Mouse (Mus musculus) myocyte (in vitro differentiated cells): Measurements from ENCODE around the gene Nkx2-3.

ENCODE experiments used
- MYOD1 ChIP-seq, 3 experiments: IDR thresholded peaks; one replicate each; pipeline ENCODE4 v1.6.1; 2011; ENCODE audit warnings: control low read depth in 2 of 3, low read depth in 2 of 3, mild to moderate bottlenecking in 2 of 3, moderate library complexity in 1 of 3; ENCODE audit not compliant: insufficient read length in 2 of 3, control insufficient read depth in 1 of 3
- POLR2A ChIP-seq: IDR thresholded peaks from one replicate; pipeline ENCODE4 v1.6.1; 2011; ENCODE audit warnings: low read depth, mild to moderate bottlenecking, control low read depth, moderate library complexity; ENCODE audit not compliant: insufficient read length
- SRF ChIP-seq: IDR thresholded peaks from one replicate; pipeline ENCODE4 v1.6.1; 2011; ENCODE audit warnings: low read depth; ENCODE audit not compliant: control insufficient read depth, insufficient read length

DNA sequence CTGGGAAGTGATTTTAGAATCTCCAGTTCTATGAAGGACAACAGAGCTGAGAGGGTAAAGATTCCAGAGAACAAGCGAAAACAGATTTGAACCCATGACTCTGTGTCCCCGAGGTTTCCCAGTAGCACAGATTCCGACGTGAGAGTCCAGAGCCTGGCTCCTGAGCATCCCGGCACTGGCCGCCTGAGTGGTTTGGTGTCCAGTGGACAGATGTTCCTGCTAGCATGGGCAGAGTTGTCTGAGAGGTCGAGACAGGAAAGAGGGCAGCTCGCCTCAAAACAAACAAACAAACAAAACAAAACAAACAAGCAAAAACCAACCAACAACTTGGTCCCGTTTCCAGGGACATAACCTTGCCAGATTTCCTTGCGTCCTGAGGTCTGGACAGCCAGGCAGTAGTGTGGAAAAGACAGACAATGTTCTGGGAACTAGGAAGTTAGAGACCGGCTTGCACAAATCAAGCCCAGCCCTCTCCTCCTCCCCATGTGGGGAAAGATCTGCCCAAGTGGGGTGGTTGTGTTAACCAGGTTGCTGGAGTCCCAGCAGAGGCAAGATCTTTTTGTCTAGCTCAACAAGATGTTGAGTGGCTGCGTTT is 10.0 kb upstream of the Nkx2-3 start:
- no peak for TF ChIP-seq POLR2A
- TF ChIP-seq SRF = no peak
- no peak for TF ChIP-seq MYOD1 (IDR thresholded peaks at IDR 0.05; ENCODE audit: control insufficient read depth in 1 of 3, insufficient read length in 2 of 3, low read depth in 2 of 3)
